Mouse (Mus musculus): Measurements from ENCODE around the gene Wbp1l.

Wbp1l gene

DNA sequence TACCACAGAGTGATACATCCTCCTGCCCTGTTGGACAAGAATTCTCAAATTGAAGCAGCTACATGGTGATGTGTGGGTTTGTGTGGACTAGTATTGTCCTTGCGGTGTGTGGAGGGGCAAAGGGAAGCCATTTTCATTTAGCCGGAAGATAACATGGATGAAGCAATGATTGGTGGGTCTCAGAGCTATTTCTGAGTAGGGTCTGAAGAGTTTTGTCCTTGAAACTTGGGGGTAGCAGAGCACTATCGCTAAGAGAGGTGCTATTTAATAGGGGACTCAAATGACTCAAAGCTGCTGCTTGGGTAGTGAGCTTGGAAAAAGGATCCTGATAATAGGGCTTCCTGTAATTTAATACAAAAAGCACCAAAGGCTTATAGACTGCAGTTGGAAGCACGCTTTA, 697 bp upstream of the Wbp1l start:
- CTCF ChIA-PET = interaction anchor here (0.6 to 0.9 kb wide), 3 partner anchors 14 to 32 kb away, joined by 4 to 7 read pairs (median 4); no protein-coding TSS in a partner anchor

GRCm38 (mm10) chr19:46599375-46600256, 732 bp downstream of the Wbp1l start:
- CTCF ChIA-PET = interaction anchor here (0.9 kb wide), 1 partner anchor 12 kb away, joined by 4 read pairs; no protein-coding TSS in a partner anchor

- CTCF ChIA-PET = interaction anchor here (0.6 kb wide), 2 partner anchors 9 to 94 kb away, joined by 3 to 9 read pairs; no protein-coding TSS in a partner anchor
Measured at GRCm38 (mm10) chr19:46600371-46600770, 1.5 kb downstream of the Wbp1l start.

DNA sequence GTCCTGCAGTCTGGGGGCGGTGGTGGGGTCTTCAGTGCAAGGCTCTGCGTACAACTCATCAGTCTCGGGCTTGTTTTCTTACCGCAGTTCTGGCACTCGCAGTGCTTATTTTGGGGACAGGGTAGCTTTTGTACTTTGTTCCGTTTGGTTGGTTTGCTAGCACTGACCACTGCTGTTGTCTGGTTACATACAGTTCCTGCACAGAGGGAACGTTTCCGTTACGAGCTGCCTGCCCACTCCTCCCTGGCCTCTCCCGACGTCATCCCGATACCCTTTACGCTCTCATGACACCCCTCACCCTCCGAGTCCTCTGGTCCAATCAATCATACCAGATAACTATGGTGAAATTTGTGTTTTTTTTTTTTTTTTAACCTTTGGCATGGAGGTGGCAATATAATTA, 2.6 kb downstream of the Wbp1l start:
- CTCF ChIA-PET = no interaction called here

DNA sequence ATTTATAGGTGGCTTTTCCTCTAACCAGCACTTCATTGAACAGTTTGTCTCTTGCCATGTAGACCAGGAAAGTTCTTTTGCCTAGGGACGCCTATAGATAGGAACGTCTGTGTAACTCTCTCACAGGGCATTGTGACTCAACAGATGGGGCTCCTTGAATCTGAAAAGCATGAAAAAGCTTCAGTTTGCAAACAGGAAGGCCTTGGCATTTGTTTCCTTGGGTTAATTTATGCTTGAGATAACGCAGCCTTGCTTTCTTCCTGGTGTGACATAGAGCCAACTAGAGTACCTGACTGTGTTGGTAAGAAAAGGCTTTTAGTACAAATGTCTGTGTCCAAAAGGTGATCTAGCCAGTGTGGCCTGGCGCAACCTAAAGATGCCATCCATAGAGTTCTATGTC, 3.5 kb downstream of the Wbp1l start:
- CTCF ChIA-PET = no interaction called here

DNA sequence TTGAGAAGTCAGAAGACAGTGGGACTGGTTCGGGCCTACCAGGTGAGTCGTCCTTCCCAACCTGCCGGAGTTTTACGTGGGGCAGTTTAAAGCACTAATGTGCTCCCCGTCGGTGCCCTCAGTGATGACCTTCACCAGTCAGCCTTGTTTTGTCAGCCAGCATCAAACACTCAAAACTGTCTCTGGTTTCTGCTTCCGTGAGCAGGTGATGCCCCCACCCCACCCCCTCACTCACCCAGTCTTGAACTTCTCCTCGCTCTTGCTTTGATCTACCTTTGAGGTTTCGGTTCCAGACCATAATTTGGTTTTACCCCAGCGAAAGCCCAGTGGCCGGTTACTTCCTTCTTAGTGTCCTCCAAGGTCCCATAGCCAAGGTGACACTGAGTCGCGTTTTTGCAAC, 7.8 kb downstream of the Wbp1l start:
- CTCF ChIA-PET = no interaction called here

GRCm38 (mm10) chr19:46607424-46607823, 8.5 kb downstream of the Wbp1l start:
- CTCF ChIA-PET = interaction anchor here (0.6 to 0.7 kb wide), 2 partner anchors 24 to 547 kb away, joined by 3 to 4 read pairs; no protein-coding TSS in a partner anchor

- CTCF ChIA-PET = interaction anchor here (0.6 kb wide), 1 partner anchor 24 kb away, joined by 4 read pairs; no protein-coding TSS in a partner anchor
Measured at GRCm38 (mm10) chr19:46608158-46608557, 9.3 kb downstream of the Wbp1l start.

- CTCF ChIA-PET = interaction anchor here (0.5 kb wide), 1 partner anchor 23 kb away, joined by 3 read pairs; no protein-coding TSS in a partner anchor
Measured at GRCm38 (mm10) chr19:46616378-46616777, 17.5 kb downstream of the Wbp1l start.

DNA sequence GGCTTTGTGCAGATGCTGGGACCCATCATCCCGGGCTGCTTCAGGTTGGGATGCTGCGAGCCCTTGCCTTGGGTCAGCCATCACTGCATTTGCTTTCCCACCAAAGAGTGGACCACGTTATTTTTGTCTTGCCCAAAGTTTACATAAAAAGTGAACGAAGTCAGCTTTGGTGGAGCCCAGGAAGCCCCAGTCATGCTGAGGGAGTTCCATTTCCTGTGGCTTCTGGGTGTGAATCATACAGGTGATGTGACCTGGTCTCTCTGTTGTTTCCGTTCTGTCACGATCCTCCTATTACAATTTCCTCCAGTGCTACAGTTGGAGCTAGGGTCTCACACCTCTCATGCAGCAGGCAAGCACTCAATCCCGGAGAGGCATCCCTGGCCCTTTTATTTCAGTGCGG, 18.5 kb downstream of the Wbp1l start:
- CTCF ChIA-PET = no interaction called here

- CTCF ChIA-PET = interaction anchor here (0.6 kb wide), 1 partner anchor 1605 kb away, joined by 3 read pairs; no protein-coding TSS in a partner anchor
Measured at GRCm38 (mm10) chr19:46618322-46618721, 19.4 kb downstream of the Wbp1l start.

DNA sequence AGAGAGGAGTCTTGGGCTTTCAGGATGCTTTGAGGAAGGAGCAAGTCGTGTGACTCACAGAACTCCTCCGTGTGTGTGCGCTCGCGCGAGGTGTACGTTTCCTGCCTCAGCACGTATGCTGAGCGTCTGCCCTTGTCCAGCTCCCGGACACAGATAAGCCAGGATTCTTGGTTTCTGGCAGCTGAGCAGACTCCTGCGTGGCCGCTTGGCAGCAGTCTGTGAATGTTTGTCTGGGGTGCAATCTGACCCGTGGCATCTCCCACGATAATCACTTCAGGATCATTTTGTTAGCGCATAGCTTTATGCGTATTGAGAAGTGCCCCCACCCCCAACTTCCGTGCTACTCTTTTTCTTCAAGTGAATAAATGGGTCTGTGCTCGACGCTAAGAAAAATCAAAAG, 20.1 kb downstream of the Wbp1l start:
- CTCF ChIA-PET = no interaction called here

GRCm38 (mm10) chr19:46619518-46619917, 20.6 kb downstream of the Wbp1l start:
- CTCF ChIA-PET = no interaction called here

DNA sequence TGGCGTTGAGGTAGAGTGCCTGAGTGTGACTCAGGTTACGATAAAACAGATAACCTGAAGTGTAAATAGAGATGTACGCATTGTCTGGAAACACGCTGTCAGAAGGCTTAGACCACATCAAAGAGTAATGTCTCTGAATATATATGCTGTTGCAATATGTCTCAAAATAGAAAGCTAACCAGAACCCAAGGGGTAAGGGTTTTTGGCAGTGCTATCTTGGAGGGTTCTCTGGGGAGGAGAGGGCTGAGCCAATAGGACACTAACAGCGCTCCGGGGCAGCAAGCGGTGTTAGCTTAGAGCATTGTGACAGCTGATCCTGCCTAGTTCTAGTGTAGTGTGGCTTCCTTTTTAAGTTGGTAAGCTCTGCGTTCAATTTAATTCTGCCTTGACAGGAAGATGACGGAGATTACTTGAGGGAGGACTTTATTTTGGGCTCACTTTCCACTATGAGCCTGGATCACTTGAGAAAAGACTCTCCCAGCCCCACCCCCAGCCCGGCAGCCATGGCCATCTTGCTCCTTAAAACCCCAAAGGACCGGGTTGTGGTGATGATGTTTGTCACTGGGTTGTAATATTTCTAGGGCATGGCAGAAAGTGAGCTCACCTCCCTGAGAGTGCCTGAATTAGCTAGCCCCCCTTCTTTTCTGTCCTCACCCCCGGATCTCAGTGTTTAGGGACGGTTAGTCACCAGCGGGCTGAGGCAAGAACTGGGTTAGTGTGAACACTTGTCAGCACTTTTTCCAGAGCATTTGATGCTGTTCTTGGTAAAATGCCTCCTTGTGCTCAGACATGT, 21.3 kb downstream of the Wbp1l start:
- CTCF ChIA-PET = no interaction called here

- CTCF ChIA-PET = no interaction called here
Measured at GRCm38 (mm10) chr19:46621236-46622183, 22.6 kb downstream of the Wbp1l start.

- CTCF ChIA-PET = no interaction called here
Measured at GRCm38 (mm10) chr19:46622659-46623193, 23.8 kb downstream of the Wbp1l start.

DNA sequence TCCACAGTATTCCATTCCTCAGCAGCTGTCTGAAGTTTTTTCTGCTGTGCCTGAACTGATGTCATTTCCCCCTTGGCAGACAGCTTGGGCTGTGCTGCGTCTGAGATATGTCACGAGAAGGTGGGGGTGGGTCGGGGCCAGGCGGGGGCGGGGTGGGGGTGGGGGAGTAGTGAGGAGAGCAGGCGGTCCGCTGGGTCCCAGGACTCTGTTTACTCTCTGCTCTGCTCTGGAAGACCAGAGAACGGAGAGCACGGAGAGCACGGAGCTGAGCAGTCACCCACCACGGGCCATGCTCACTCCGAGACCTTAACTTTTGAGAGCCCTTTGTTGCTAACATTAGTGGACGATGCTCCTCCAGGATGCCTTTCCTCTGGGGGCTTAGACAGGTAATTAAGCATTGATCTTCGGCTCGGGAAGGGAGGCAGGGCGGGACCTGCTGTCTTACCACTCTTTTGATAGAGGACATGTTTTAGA, 24.3 kb downstream of the Wbp1l start:
- CTCF ChIA-PET = no interaction called here

DNA sequence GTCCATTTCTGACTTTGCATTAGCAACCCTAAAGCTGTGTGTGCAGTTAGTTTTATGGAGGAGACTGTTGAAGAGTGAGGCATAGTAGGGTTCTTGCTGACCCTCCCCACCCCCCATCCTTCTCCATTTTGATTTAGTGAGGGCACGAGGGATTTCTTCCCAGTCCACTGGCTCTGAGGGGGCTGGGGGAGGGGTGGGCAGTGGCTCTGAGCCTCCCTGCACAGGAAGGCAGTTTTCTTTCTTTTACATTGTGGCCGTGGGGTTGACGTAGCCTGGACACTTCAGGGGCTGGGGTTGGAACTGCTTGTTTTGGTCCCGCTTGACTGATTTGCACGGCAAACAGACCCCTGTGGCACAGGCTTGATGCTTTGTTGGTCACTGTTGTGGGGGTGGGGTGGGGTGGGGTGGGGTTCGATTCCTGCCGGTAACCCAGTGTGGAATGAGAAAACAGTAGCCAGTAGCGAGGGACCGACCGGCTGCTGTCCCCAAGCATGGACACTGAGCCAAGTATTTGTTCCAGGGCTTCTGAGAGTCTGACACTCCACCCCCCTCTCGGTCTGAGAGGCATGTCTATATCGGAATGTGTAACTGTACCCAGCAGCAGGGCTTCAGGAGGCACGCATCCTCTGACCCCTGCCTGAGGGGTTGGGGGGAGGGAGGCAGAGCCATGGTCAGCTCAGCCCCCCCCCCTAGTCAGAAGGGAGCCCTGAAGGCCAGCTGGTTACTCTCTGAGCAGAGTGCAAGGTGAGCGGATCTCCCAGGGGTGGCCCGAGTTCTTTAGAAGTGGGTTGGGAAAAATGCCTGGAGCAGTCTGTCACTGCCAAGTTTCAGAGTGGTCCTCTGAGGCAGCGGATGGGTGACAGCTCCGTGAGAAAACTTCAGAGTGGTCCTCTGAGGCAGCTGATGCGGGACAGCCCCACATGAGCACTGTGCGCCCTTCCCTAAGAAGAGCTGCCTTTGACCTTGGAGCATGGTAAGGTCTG, 25.2 kb downstream of the Wbp1l start:
- CTCF ChIA-PET = no interaction called here

GRCm38 (mm10) chr19:46625015-46625414, 26.1 kb downstream of the Wbp1l start:
- CTCF ChIA-PET = interaction anchor here (0.5 kb wide), 1 partner anchor 705 kb away, joined by 7 read pairs; no protein-coding TSS in a partner anchor
